In the genomic region with DNA sequence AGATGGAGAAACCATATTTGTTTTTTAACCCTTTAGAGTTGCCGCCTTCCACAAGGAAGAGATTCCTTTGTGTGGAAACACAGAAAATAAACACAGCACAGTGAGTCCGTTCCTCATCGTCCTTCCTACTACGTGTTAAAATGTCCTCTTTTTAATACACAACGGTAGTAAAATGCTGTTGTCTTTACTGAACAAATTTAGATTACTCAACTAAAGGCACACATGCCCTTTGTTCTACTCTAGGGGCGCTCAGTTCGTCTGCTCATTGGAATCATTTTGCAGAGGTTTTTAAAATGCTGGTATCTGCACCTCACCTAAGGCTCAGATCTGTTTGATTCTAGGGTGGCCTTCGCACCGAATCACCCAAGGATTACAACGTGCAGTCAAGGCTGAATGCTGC, we compare ENCODE assay signal across 21 mouse cellular contexts. TPM values are rescaled to one million over a fixed set of nuclear protein-coding genes. Genes with fewer than 3 reads are reported as not detected.
"Had no signal": no experiment of that assay in that cellular context is flagged by ENCODE, and none has a peak within 500 bp of the region (broad histone marks: within the 10 kb centered on the region; RNA-seq: fewer than 3 reads in every experiment).

No protein-coding gene starts in this region.

- DNase-seq: kidney, adult 18-20 months; kidney, adult 9 months; kidney, postnatal 14 days; kidney, postnatal 4 days; left cerebral cortex, postnatal 4 days; lung, embryonic 14.5 days; right cerebral cortex, adult 18-20 months; right cerebral cortex, postnatal 25 days; spleen, adult 18-20 months; thymus, postnatal 25 days had no signal

- H3K27me3 ChIP-seq: limb, embryonic 12.5 days; limb, embryonic 15.5 days; liver, embryonic 15.5 days; midbrain, embryonic 12.5 days; neural tube, embryonic 15.5 days; stomach, embryonic 15.5 days had no signal

- H3K4me2 ChIP-seq: limb, embryonic 12.5 days; limb, embryonic 15.5 days; liver, embryonic 15.5 days; lung, embryonic 14.5 days; midbrain, embryonic 12.5 days; neural tube, embryonic 12.5 days; neural tube, embryonic 15.5 days; stomach, embryonic 15.5 days had no signal

- H3K27ac ChIP-seq: limb, embryonic 12.5 days; limb, embryonic 15.5 days; liver, embryonic 15.5 days; macrophage; midbrain, embryonic 12.5 days; neural tube, embryonic 12.5 days; neural tube, embryonic 15.5 days; stomach, embryonic 15.5 days had no signal

- H3K4me3 ChIP-seq: limb, embryonic 12.5 days; limb, embryonic 15.5 days; liver, embryonic 15.5 days; midbrain, embryonic 12.5 days; neural tube, embryonic 12.5 days; neural tube, embryonic 15.5 days; stomach, embryonic 15.5 days had no signal

- ATAC-seq: intestine, embryonic 16.5 days; lung, postnatal 0 days had no signal

- H3K9ac ChIP-seq: limb, embryonic 12.5 days; limb, embryonic 15.5 days; liver, embryonic 15.5 days; lung, embryonic 14.5 days; midbrain, embryonic 12.5 days; neural tube, embryonic 12.5 days; neural tube, embryonic 15.5 days; stomach, embryonic 15.5 days had no signal

- H3K36me3 ChIP-seq: limb, embryonic 12.5 days; limb, embryonic 15.5 days; liver, embryonic 15.5 days; midbrain, embryonic 12.5 days; neural tube, embryonic 12.5 days; neural tube, embryonic 15.5 days; stomach, embryonic 15.5 days had no signal

- H3K4me1 ChIP-seq: limb, embryonic 12.5 days; limb, embryonic 15.5 days; liver, embryonic 15.5 days; stomach, embryonic 15.5 days had no signal

- H3K9me3 ChIP-seq: limb, embryonic 12.5 days; limb, embryonic 15.5 days; liver, embryonic 15.5 days; midbrain, embryonic 12.5 days; neural tube, embryonic 12.5 days; neural tube, embryonic 15.5 days; stomach, embryonic 15.5 days had no signal

RNA-seq across cellular contexts. Expression of a gene that starts 2.6 kb away (rescaled TPM):
- total RNA-seq: megakaryocyte, adult 5-6 weeks had no signal
- polyA plus RNA-seq: intestine, embryonic 16.5 days; liver, embryonic 15.5 days; lung, postnatal 0 days; macrophage; stomach, embryonic 15.5 days had no signal
